Mouse (Mus musculus): Measurements from ENCODE around the gene Ccdc121. TPM values are rescaled to one million over a fixed set of nuclear protein-coding genes. Genes with fewer than 3 reads are reported as not detected.
"Not testable (repeated sequence)": the region's sequence is repeated elsewhere in the genome, so short reads cannot be mapped to it uniquely, and the experiment has no call there.

Gene Ccdc121
- polyA plus RNA-seq, 1 experiment from 2014 or later = 0.18 TPM

GRCm38 (mm10) chr1:181521401-181522091 lies 10.3 kb upstream of the Ccdc121 start:
- Histone ChIP-seq H3K9me3 (ENCODE audit: control insufficient read depth, low read length) (no peaks in the 10 kb centered on the region), H3K4me1 (ENCODE audit: control insufficient read depth, insufficient read depth, low read length) (no peaks in the 10 kb centered on the region), H3K9ac (replicated peaks; ENCODE audit: low read length) (no peak overlapping the region), H3K27me3 (ENCODE audit: control insufficient read depth, insufficient read depth, low read length) (no peaks in the 10 kb centered on the region), H3K4me3 (replicated peaks; ENCODE audit: low read depth, low read length) (no peak overlapping the region), H3K4me2 (ENCODE audit: low read length) (no peak overlapping the region), H3K36me3 (ENCODE audit: control insufficient read depth, insufficient read depth, low read length) (no peaks in the 10 kb centered on the region), H3K27ac (replicated peaks; ENCODE audit: low read depth, low read length) (no peak overlapping the region)
- WGBS = 72% methylated on average over 11 of the region's 11 CpGs
- ATAC-seq (ENCODE audit: low FRiP score, low TSS enrichment) (no peak), DNase-seq (no peak)

GRCm38 (mm10) chr1:181519137-181519536 lies 7.9 kb upstream of the Ccdc121 start:
- Histone ChIP-seq H3K4me3 (replicated peaks; ENCODE audit: low read depth, low read length) (no peak overlapping the region), H3K4me2 (ENCODE audit: low read length) (no peak overlapping the region), H3K36me3 (ENCODE audit: control insufficient read depth, insufficient read depth, low read length) (no peaks in the 10 kb centered on the region), H3K27ac (replicated peaks; ENCODE audit: low read depth, low read length) (no peak overlapping the region), H3K9me3 (ENCODE audit: control insufficient read depth, low read length) (no peaks in the 10 kb centered on the region), H3K9ac (replicated peaks; ENCODE audit: low read length) (no peak overlapping the region), H3K27me3 (ENCODE audit: control insufficient read depth, insufficient read depth, low read length) (no peaks in the 10 kb centered on the region), H3K4me1 (ENCODE audit: control insufficient read depth, insufficient read depth, low read length) (no peaks in the 10 kb centered on the region)
- no peak for DNase-seq
- 82% methylated on average over 4 of the region's 4 CpGs for WGBS
- no peak for ATAC-seq (ENCODE audit: low FRiP score, low TSS enrichment)

GRCm38 (mm10) chr1:181518046-181518445 lies 6.8 kb upstream of the Ccdc121 start:
- no peak overlapping the region for H3K9ac ChIP-seq (replicated peaks; ENCODE audit: low read length)
- no peaks in the 10 kb centered on the region for H3K9me3 ChIP-seq (ENCODE audit: control insufficient read depth, low read length)
- no peak overlapping the region for H3K4me3 ChIP-seq (replicated peaks; ENCODE audit: low read depth, low read length)
- no peak overlapping the region for H3K27ac ChIP-seq (replicated peaks; ENCODE audit: low read depth, low read length)
- DNase-seq (no peak), ATAC-seq (ENCODE audit: low FRiP score, low TSS enrichment) (no peak)
- H3K27me3 ChIP-seq (ENCODE audit: control insufficient read depth, insufficient read depth, low read length) = no peaks in the 10 kb centered on the region
- no peaks in the 10 kb centered on the region for H3K36me3 ChIP-seq (ENCODE audit: control insufficient read depth, insufficient read depth, low read length)
- H3K4me1 ChIP-seq (ENCODE audit: control insufficient read depth, insufficient read depth, low read length) = no peaks in the 10 kb centered on the region
- WGBS = 94% methylated on average over 9 of the region's 9 CpGs
- no peak overlapping the region for H3K4me2 ChIP-seq (ENCODE audit: low read length)

DNA sequence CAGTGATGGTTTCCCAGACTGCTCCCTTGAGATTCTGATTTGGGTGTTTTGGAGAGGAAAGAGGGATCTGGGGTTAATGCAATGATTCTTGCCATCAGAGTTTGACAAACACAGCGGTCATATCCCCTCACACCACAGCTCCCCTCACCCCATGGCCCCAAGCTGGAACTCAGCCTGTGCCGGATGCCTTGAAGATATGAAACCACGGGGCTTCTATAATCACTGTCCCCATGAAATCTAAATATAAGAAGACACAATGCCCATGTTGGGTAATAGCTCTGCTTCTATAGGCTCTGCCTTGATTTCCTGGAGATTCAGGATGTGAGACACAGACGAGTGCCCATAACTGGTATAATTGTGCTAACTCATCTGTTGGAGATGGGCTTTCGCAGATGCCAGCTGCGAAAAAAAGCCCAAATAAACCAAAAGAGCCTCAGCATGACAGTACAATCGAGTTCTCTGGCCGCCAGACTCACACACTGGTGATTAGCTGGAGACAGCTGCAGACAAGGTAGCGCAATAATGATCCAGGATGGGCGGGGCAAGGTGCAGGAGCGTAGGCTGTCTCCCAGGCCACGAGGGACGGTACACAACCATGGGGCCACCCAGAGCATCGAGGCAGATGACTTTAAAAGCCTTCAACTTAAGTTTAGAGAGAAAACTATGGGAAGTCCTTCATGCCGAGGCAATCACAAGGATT lies 1.3 kb upstream of the Ccdc121 start:
- no peaks in the 10 kb centered on the region for H3K36me3 ChIP-seq (ENCODE audit: control insufficient read depth, insufficient read depth, low read length)
- H3K9ac ChIP-seq (replicated peaks; ENCODE audit: low read length) = no peak overlapping the region
- H3K27ac ChIP-seq (replicated peaks; ENCODE audit: low read depth, low read length) = no peak overlapping the region
- H3K4me1 ChIP-seq (ENCODE audit: control insufficient read depth, insufficient read depth, low read length) = no peaks in the 10 kb centered on the region
- H3K27me3 ChIP-seq (ENCODE audit: control insufficient read depth, insufficient read depth, low read length) = no peaks in the 10 kb centered on the region
- ATAC-seq (ENCODE audit: low FRiP score, low TSS enrichment) = no peak
- H3K4me3 ChIP-seq (replicated peaks; ENCODE audit: low read depth, low read length) = no peak overlapping the region
- no peak overlapping the region for H3K4me2 ChIP-seq (ENCODE audit: low read length)
- DNase-seq = no peak
- WGBS = 87% methylated on average over 15 of the region's 15 CpGs
- H3K9me3 ChIP-seq (ENCODE audit: control insufficient read depth, low read length) = no peaks in the 10 kb centered on the region

GRCm38 (mm10) chr1:181510855-181511254 lies 396 bp downstream of the Ccdc121 start:
- WGBS = 81% methylated on average over 11 of the region's 11 CpGs
- not testable (repeated sequence) for H3K4me2 ChIP-seq (ENCODE audit: low read length); DNase-seq

GRCm38 (mm10) chr1:181505367-181505766 lies 5.9 kb downstream of the Ccdc121 start:
- Histone ChIP-seq H3K27me3 (ENCODE audit: control insufficient read depth, insufficient read depth, low read length) (no peaks in the 10 kb centered on the region), H3K9me3 (ENCODE audit: control insufficient read depth, low read length) (no peaks in the 10 kb centered on the region), H3K9ac (replicated peaks; ENCODE audit: low read length) (no peak overlapping the region), H3K4me1 (ENCODE audit: control insufficient read depth, insufficient read depth, low read length) (no peaks in the 10 kb centered on the region), H3K27ac (replicated peaks; ENCODE audit: low read depth, low read length) (no peak overlapping the region), H3K36me3 (ENCODE audit: control insufficient read depth, insufficient read depth, low read length) (no peaks in the 10 kb centered on the region), H3K4me3 (replicated peaks; ENCODE audit: low read depth, low read length) (no peak overlapping the region), H3K4me2 (ENCODE audit: low read length) (no peak overlapping the region)
- 73% methylated on average over 8 of the region's 8 CpGs for WGBS
- no peak for ATAC-seq (ENCODE audit: low FRiP score, low TSS enrichment)
- DNase-seq = no peak

More at GRCm38 (mm10) chr1:181510855-181511254, 396 bp downstream of the Ccdc121 start:
- H3K36me3 ChIP-seq (ENCODE audit: control insufficient read depth, insufficient read depth, low read length); H3K4me3 ChIP-seq (replicated peaks; ENCODE audit: low read depth, low read length); ATAC-seq (ENCODE audit: low FRiP score, low TSS enrichment); H3K4me1 ChIP-seq (ENCODE audit: control insufficient read depth, insufficient read depth, low read length); H3K27me3 ChIP-seq (ENCODE audit: control insufficient read depth, insufficient read depth, low read length); H3K27ac ChIP-seq (replicated peaks; ENCODE audit: low read depth, low read length); H3K9ac ChIP-seq (replicated peaks; ENCODE audit: low read length); H3K9me3 ChIP-seq (ENCODE audit: control insufficient read depth, low read length): not testable (repeated sequence)

DNA sequence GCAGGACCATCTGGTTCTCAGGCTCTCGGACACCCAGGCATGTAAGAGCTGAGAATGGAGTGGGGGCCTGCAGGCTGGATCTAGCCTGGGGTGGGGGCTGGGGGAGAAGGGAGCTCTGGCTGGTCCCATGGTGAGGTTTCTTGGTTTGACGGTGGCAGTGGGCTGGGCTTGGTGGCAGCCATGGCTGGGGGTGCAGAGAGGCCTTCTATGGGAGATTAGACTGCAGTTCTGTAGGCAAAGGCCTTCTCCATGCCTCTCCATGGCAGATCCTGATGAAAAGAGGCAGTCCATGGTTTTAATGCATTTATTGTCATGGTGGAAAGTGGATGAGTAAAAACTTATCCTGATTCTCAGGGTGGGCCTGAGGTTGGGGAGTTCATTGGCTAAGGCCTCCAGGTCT lies 7.8 kb downstream of the Ccdc121 start:
- 92% methylated on average over 2 of the region's 2 CpGs for WGBS
- Histone ChIP-seq H3K27ac (replicated peaks; ENCODE audit: low read depth, low read length) (no peak overlapping the region), H3K9me3 (ENCODE audit: control insufficient read depth, low read length) (no peaks in the 10 kb centered on the region), H3K4me1 (ENCODE audit: control insufficient read depth, insufficient read depth, low read length) (no peaks in the 10 kb centered on the region), H3K4me2 (ENCODE audit: low read length) (no peak overlapping the region), H3K27me3 (ENCODE audit: control insufficient read depth, insufficient read depth, low read length) (no peaks in the 10 kb centered on the region), H3K9ac (replicated peaks; ENCODE audit: low read length) (no peak overlapping the region), H3K4me3 (replicated peaks; ENCODE audit: low read depth, low read length) (no peak overlapping the region), H3K36me3 (ENCODE audit: control insufficient read depth, insufficient read depth, low read length) (no peaks in the 10 kb centered on the region)
- no peak for ATAC-seq (ENCODE audit: low FRiP score, low TSS enrichment)
- DNase-seq = no peak

DNA sequence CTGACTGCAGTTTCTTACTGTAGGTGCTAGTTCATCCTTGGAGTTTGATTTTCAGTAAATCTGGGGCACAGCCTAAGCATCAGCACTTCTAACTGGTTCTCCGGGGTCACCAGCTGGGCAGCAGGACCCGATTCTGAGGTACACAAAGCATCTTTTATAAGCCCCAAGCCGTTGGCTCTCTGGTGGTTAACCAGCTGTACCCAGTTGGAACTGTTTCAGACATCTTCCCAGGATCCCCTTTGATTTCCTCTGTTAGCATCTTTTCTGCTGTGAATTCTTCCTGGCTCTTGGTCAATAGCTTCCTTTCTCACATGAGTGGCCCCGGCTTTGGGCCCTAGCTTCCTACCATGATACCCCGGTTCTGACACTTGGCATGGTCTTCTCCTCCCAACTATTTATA lies 26.6 kb downstream of the Ccdc121 start:
- H3K9me3 ChIP-seq (ENCODE audit: control insufficient read depth, low read length) = no peaks in the 10 kb centered on the region
- H3K4me3 ChIP-seq (replicated peaks; ENCODE audit: low read depth, low read length) = no peak overlapping the region
- no peak overlapping the region for H3K4me2 ChIP-seq (ENCODE audit: low read length)
- no peaks in the 10 kb centered on the region for H3K36me3 ChIP-seq (ENCODE audit: control insufficient read depth, insufficient read depth, low read length)
- peak; percentile 18 for DNase-seq
- 80% methylated on average over 5 of the region's 5 CpGs for WGBS
- ATAC-seq (ENCODE audit: low FRiP score, low TSS enrichment) = no peak
- H3K27ac ChIP-seq (replicated peaks; ENCODE audit: low read depth, low read length) = no peak overlapping the region
- H3K27me3 ChIP-seq (ENCODE audit: control insufficient read depth, insufficient read depth, low read length) = no peaks in the 10 kb centered on the region
- H3K9ac ChIP-seq (replicated peaks; ENCODE audit: low read length) = no peak overlapping the region
- no peaks in the 10 kb centered on the region; the same call in 1 of the 2 replicates for H3K4me1 ChIP-seq (ENCODE audit: control insufficient read depth, insufficient read depth, low read length)

DNA sequence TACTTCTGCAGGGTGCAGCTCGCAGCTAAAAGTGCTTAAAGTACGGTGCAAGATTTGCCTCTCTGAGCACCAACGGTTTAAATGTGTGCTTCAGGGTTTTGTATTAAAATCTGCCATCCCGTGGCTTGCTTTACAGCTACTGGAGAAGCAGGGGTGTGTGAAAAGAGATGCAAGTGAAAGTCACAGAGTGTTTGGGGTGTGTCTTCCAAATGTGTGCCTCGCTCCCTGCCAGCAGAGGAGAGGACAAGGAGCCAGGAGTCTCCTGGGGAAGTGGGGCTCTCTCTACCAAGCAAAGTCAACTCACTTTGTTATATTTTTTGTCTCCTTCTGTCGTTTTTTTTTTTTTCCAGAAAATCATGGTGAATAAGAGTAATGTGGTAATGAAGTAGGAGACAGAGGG lies 34.7 kb downstream of the Ccdc121 start:
- no peak overlapping the region for H3K4me2 ChIP-seq (ENCODE audit: low read length)
- 80% methylated on average over 6 of the region's 6 CpGs for WGBS
- no peaks in the 10 kb centered on the region; the same call in 1 of the 2 replicates for H3K9me3 ChIP-seq (ENCODE audit: control insufficient read depth, low read length)

More for the DNA sequence above, 34.7 kb downstream of the Ccdc121 start:
- Histone ChIP-seq H3K27me3 (ENCODE audit: control insufficient read depth, insufficient read depth, low read length) (no peaks in the 10 kb centered on the region), H3K4me3 (replicated peaks; ENCODE audit: low read depth, low read length) (no peak overlapping the region), H3K27ac (replicated peaks; ENCODE audit: low read depth, low read length) (no peak overlapping the region), H3K36me3 (ENCODE audit: control insufficient read depth, insufficient read depth, low read length) (no peaks in the 10 kb centered on the region), H3K9ac (replicated peaks; ENCODE audit: low read length) (no peak overlapping the region), H3K4me1 (ENCODE audit: control insufficient read depth, insufficient read depth, low read length) (no peaks in the 10 kb centered on the region)
- ATAC-seq (ENCODE audit: low FRiP score, low TSS enrichment) (no peak), DNase-seq (no peak)

Measured in midbrain, embryonic 14.5 days (tissue).